Mouse (Mus musculus) cerebellum, adult 2 months (tissue): ENCODE results near the gene Xpr1.

Experiments used
- CTCF ChIP-seq: fragments of 200-500 bp; IDR thresholded peaks from 2 replicates; pipeline ENCODE4 v1.5.1; 2011; ENCODE audit warnings: low read depth, mild to moderate bottlenecking, control low read depth, low read length, moderate library complexity, borderline replicate concordance; ENCODE audit not compliant: insufficient read depth
- POLR2A ChIP-seq: fragments of 200-500 bp; IDR thresholded peaks from 2 replicates; pipeline ENCODE4 v1.6.1; 2011; ENCODE audit warnings: low read length, control low read depth, borderline replicate concordance; ENCODE audit not compliant: insufficient read depth

GRCm38 (mm10) chr1:155407697-155408576, 9.3 kb downstream of the Xpr1 start:
- no peak for TF ChIP-seq CTCF
- no peak for TF ChIP-seq POLR2A
